Mouse (Mus musculus): ENCODE results near the gene Tmem231.

DNA sequence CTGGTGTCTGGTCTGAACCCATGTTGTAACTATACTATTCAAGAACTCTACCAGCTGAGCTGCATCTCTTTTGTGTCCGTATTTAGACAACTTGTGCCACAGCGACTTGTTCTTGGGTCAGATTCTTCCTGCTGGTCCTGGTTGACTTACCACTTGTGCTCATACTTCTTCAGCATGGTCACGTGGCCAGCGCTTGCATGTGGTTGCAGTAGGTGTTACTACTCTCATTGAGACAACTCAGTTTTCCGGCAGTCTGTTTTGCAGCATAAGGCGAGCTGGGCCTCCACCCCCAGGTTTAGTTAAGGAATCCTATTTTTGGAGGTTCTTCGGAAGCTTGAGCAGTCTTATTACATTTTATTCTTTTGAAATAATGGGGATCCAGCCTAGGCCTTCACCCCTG is 17.6 kb upstream of the Tmem231 start:
- no peak for TF ChIP-seq CTCF (IDR thresholded peaks at IDR 0.05; ENCODE audit: insufficient read depth, low read length)
- TF ChIP-seq POLR2A (IDR thresholded peaks at IDR 0.05; ENCODE audit: borderline replicate concordance, extremely low read depth, low read depth, low read length), result no peak
